In genomic region chr3:54723741-54724500, GRCm38 (mm10) we compare ENCODE assay signal across 15 mouse cellular contexts. TPM values are rescaled to one million over a fixed set of nuclear protein-coding genes. Genes with fewer than 3 reads are reported as not detected.
DNase-seq lines count a peak whose midpoint lies in the region; ATAC-seq and TF ChIP-seq lines count a peak whose summit lies in the region.
"Had no signal": no experiment of that assay in that cellular context is flagged by ENCODE, and none has a peak within 500 bp of the region (broad histone marks: within the 10 kb centered on the region; RNA-seq: fewer than 3 reads in every experiment).

No protein-coding gene starts in this region.

- no peaks in the 10 kb centered on the region for H3K9me3 ChIP-seq in liver, embryonic 13.5 days (replicated peaks)
- H3K9me3 ChIP-seq: embryonic facial prominence, embryonic 12.5 days; liver, embryonic 15.5 days had no signal

- no peak overlapping the region for H3K4me3 ChIP-seq in liver, embryonic 13.5 days (replicated peaks)
- no peak overlapping the region for H3K4me3 ChIP-seq in cerebellum, adult 2 months (replicated peaks; ENCODE audit: insufficient read depth, low read depth, low read length)
- H3K4me3 ChIP-seq: embryonic facial prominence, embryonic 12.5 days; gastrocnemius, adult 2 months; liver, embryonic 15.5 days; myocyte had no signal

- TF ChIP-seq POLR2A in cerebellum, adult 2 months (IDR thresholded peaks at IDR 0.05; ENCODE audit: borderline replicate concordance, insufficient read depth, low read length): no peak

- 0 out of 2 replicates have a peak, but pooled peaks cover 7% of the 10 kb centered on the region for H3K4me1 ChIP-seq in liver, embryonic 13.5 days (replicated peaks)
- H3K4me1 ChIP-seq in cerebellum, adult 2 months (ENCODE audit: control insufficient read depth, insufficient read depth, low read length): no peaks in the 10 kb centered on the region
- H3K4me1 ChIP-seq: embryonic facial prominence, embryonic 12.5 days had no signal

- peaks cover 61% of the 10 kb centered on the region for H3K36me3 ChIP-seq in liver, embryonic 13.5 days

- H3K4me2 ChIP-seq in liver, embryonic 13.5 days: no peak overlapping the region
- H3K4me2 ChIP-seq: embryonic facial prominence, embryonic 12.5 days; liver, embryonic 15.5 days had no signal

- 53% methylated on average over 10 of the region's 10 CpGs for WGBS in liver, embryonic 13.5 days (ENCODE audit: insufficient replicate concordance)
- WGBS in cerebellum, adult 2 months: 89% methylated on average over 10 of the region's 10 CpGs

- H3K27me3 ChIP-seq in liver, embryonic 13.5 days: no peaks in the 10 kb centered on the region
- H3K27me3 ChIP-seq in cerebellum, adult 2 months (ENCODE audit: control insufficient read depth, insufficient read depth, low read length): no peaks in the 10 kb centered on the region
- H3K27me3 ChIP-seq: embryonic facial prominence, embryonic 12.5 days; liver, embryonic 15.5 days had no signal

- intact Hi-C loops in left cerebral cortex, postnatal 25 days (cut with DNase I): no loop called here
- intact Hi-C loops in left cerebral cortex, postnatal 10 days (cut with DNase I): no loop called here

- peak; percentile 51 for ATAC-seq in liver, embryonic 13.5 days (ENCODE audit: low read depth)

- no peak for TF ChIP-seq CTCF in cerebellum, adult 2 months (IDR thresholded peaks at IDR 0.05; ENCODE audit: borderline replicate concordance, insufficient read depth, low read depth, low read length)

- DNase-seq in left cerebral cortex, postnatal 25 days (ENCODE audit: low spot score in 2 of 2): peak; percentile 14 to 31
- no peak for DNase-seq in left cerebral cortex, postnatal 10 days (ENCODE audit: extremely low spot score in 1 of 2, low spot score in 2 of 2)
- peak; percentile 49 for DNase-seq in R1 (ENCODE audit: low read depth, low spot score)
- DNase-seq in liver, embryonic 13.5 days: no peak
- peak; percentile 59 for DNase-seq in thymus, postnatal 0 days (ENCODE audit: low spot score)
- DNase-seq in gastrocnemius, postnatal 4 days (ENCODE audit: low spot score in 2 of 2): no peak
- DNase-seq in cerebellum, adult 2 months: no peak
- no peak for DNase-seq in left cerebral cortex, adult 8-10 months (ENCODE audit: low spot score in 2 of 2)
- DNase-seq: gastrocnemius, adult 2 months; right cerebral cortex, postnatal 25 days had no signal

- no peak overlapping the region for H3K9ac ChIP-seq in liver, embryonic 13.5 days
- H3K9ac ChIP-seq: embryonic facial prominence, embryonic 12.5 days; liver, embryonic 15.5 days had no signal

- H3K27ac ChIP-seq in liver, embryonic 13.5 days: no peak overlapping the region
- H3K27ac ChIP-seq in cerebellum, adult 2 months (ENCODE audit: insufficient read depth, low read length): no peak overlapping the region
- H3K27ac ChIP-seq: embryonic facial prominence, embryonic 12.5 days; gastrocnemius, adult 2 months; liver, embryonic 15.5 days had no signal

RNA-seq across cellular contexts. Expression of gene Gm21958, which starts 9.8 kb away (rescaled TPM):
- total RNA-seq in left cerebral cortex, postnatal 25 days (2021): not detected
- total RNA-seq in left cerebral cortex, postnatal 10 days (2021): not detected
- not detected in 2 replicates for polyA plus RNA-seq in liver, embryonic 13.5 days (2015; fragmentation: Nextera tagmentation; extraction: Ambion mirVana)
- 0.22 TPM in 1 of 2 replicates, not detected in the other for polyA plus RNA-seq in thymus, postnatal 0 days (2015; fragmentation: Nextera tagmentation; extraction: Ambion mirVana)
- total RNA-seq in gastrocnemius, postnatal 4 days (2021): not detected
- not detected in 2 replicates for polyA plus RNA-seq in cerebellum, adult 2 months (2012; rRNA removed)
- not detected for total RNA-seq in left cerebral cortex, adult 8-10 months (2022)
- total RNA-seq: gastrocnemius, adult 2 months; heart, postnatal 25 days had no signal
- polyA plus RNA-seq: large intestine, adult 2 months; myocyte had no signal

RNA-seq across cellular contexts. Expression of gene Exosc8, which starts 11.3 kb away (rescaled TPM):
- 10 to 100 TPM; 23.4 to 23.8 TPM for total RNA-seq in left cerebral cortex, postnatal 25 days (2021)
- 10 to 100 TPM; 34.9 to 36.3 TPM for total RNA-seq in left cerebral cortex, postnatal 10 days (2021)
- polyA plus RNA-seq in liver, embryonic 13.5 days (2015; fragmentation: Nextera tagmentation; extraction: Ambion mirVana): 106 and 110 TPM in 2 replicates
- polyA plus RNA-seq in thymus, postnatal 0 days (2015; fragmentation: Nextera tagmentation; extraction: Ambion mirVana): 139 and 158 TPM in 2 replicates
- total RNA-seq in gastrocnemius, postnatal 4 days (2021): 10 to 100 TPM; 28.9 to 33.7 TPM
- polyA plus RNA-seq in cerebellum, adult 2 months (2012; rRNA removed): 42.6 TPM in 2 replicates
- 10 to 100 TPM; 31.9 to 36.9 (median 34.7) TPM for total RNA-seq in left cerebral cortex, adult 8-10 months (2022)

RNA-seq across cellular contexts. Expression of gene Alg5, which starts 11.4 kb away (rescaled TPM):
- total RNA-seq in left cerebral cortex, postnatal 25 days (2021): 10 to 100 TPM; 17.3 to 19.2 TPM
- total RNA-seq in left cerebral cortex, postnatal 10 days (2021): 10 to 100 TPM; 24.3 to 25.6 TPM
- polyA plus RNA-seq in liver, embryonic 13.5 days (2015; fragmentation: Nextera tagmentation; extraction: Ambion mirVana): 29.8 and 32.5 TPM in 2 replicates
- polyA plus RNA-seq in thymus, postnatal 0 days (2015; fragmentation: Nextera tagmentation; extraction: Ambion mirVana): 78.3 and 82.8 TPM in 2 replicates
- 10 to 100 TPM; 22.8 to 24.7 TPM for total RNA-seq in gastrocnemius, postnatal 4 days (2021)
- polyA plus RNA-seq in cerebellum, adult 2 months (2012; rRNA removed): 25.9 and 26.0 TPM in 2 replicates
- 10 to 100 TPM; 13.7 to 23.2 (median 20.4) TPM for total RNA-seq in left cerebral cortex, adult 8-10 months (2022)

RNA-seq across cellular contexts. Expression of gene Supt20, which starts 31.3 kb away (rescaled TPM):
- 10 to 100 TPM; 41.6 to 42.3 TPM for total RNA-seq in left cerebral cortex, postnatal 25 days (2021)
- 10 to 100 TPM; 45.7 to 54.1 TPM for total RNA-seq in left cerebral cortex, postnatal 10 days (2021)
- 33.1 and 43.1 TPM in 2 replicates for polyA plus RNA-seq in liver, embryonic 13.5 days (2015; fragmentation: Nextera tagmentation; extraction: Ambion mirVana)
- 78.6 and 85.1 TPM in 2 replicates for polyA plus RNA-seq in thymus, postnatal 0 days (2015; fragmentation: Nextera tagmentation; extraction: Ambion mirVana)
- 10 to 100 TPM; 41.6 to 49.7 TPM for total RNA-seq in gastrocnemius, postnatal 4 days (2021)
- polyA plus RNA-seq in cerebellum, adult 2 months (2012; rRNA removed): 57.6 and 63.2 TPM in 2 replicates
- total RNA-seq in left cerebral cortex, adult 8-10 months (2022): 10 to 100 TPM; 38.4 to 46.3 (median 41.1) TPM

RNA-seq across cellular contexts. Expression of gene Smad9, which starts 31.5 kb away (rescaled TPM):
- 1 to 10 TPM; 6.4 to 8.0 TPM for total RNA-seq in left cerebral cortex, postnatal 25 days (2021)
- total RNA-seq in left cerebral cortex, postnatal 10 days (2021): 1 to 10 TPM; 4.8 to 5.1 TPM
- polyA plus RNA-seq in liver, embryonic 13.5 days (2015; fragmentation: Nextera tagmentation; extraction: Ambion mirVana): 0.06 and 0.09 TPM in 2 replicates
- polyA plus RNA-seq in thymus, postnatal 0 days (2015; fragmentation: Nextera tagmentation; extraction: Ambion mirVana): 0.26 TPM in 2 replicates
- total RNA-seq in gastrocnemius, postnatal 4 days (2021): under 1 TPM; 0.47 to 0.64 TPM
- polyA plus RNA-seq in cerebellum, adult 2 months (2012; rRNA removed): 13.7 and 15.5 TPM in 2 replicates
- total RNA-seq in left cerebral cortex, adult 8-10 months (2022): 10 to 100 TPM; 11.0 to 12.5 (median 11.6) TPM

Comparison
In these comparisons a context has a peak if more than half of its experiments do, and no peak if none do; other contexts are left out.
1. DNase-seq: peak in left cerebral cortex, postnatal 25 days (2 of 2), R1 (single experiment) and thymus, postnatal 0 days (single experiment); none in left cerebral cortex, postnatal 10 days (0 of 2), liver, embryonic 13.5 days (single experiment), gastrocnemius, postnatal 4 days (0 of 2), cerebellum, adult 2 months (0 of 2) and left cerebral cortex, adult 8-10 months (0 of 2).